Mouse (Mus musculus) forebrain, postnatal 0 days (tissue): Measurements from ENCODE around the gene Snx11. TPM values are rescaled to one million over a fixed set of nuclear protein-coding genes. Genes with fewer than 3 reads are reported as not detected.

Experiments used
- ATAC-seq: fragments of 200-750 bp; cut with Nextera tagmentation; 2 replicates; pipeline ENCODE4 v1.8.0; 2017; ENCODE audit warnings: mild to moderate bottlenecking, moderate library complexity
- DNase-seq: peaks from one replicate; pipeline ENCODE4 v3.0.0-alpha.2; 2015
- H3K27ac ChIP-seq: fragments of 300-500 bp; sonication (generic); 2 replicates; pipeline ENCODE4 v1.5.1; 2014; ENCODE audit warnings: low read depth, mild to moderate bottlenecking, antibody characterized with exemption, low read length, moderate library complexity, mixed read lengths
- H3K27me3 ChIP-seq: fragments of 300-500 bp; sonication (generic); 2 replicates; pipeline ENCODE4 v1.6.1; 2014; ENCODE audit warnings: mild to moderate bottlenecking, low read length, mixed read lengths; ENCODE audit not compliant: insufficient read depth
- H3K36me3 ChIP-seq: fragments of 300-500 bp; sonication (generic); 2 replicates; pipeline ENCODE4 v1.6.1; 2014; ENCODE audit warnings: mild to moderate bottlenecking, moderate library complexity; ENCODE audit not compliant: insufficient read depth
- H3K4me1 ChIP-seq: fragments of 300-500 bp; sonication (generic); 2 replicates; pipeline ENCODE4 v1.6.1; 2014; ENCODE audit warnings: antibody characterized with exemption; ENCODE audit not compliant: insufficient read depth
- H3K4me2 ChIP-seq: fragments of 300-500 bp; sonication (generic); 2 replicates; pipeline ENCODE4 v1.6.1; 2014; ENCODE audit warnings: low read depth, mild to moderate bottlenecking, moderate library complexity
- H3K4me3 ChIP-seq: fragments of 300-500 bp; sonication (generic); 2 replicates; pipeline ENCODE4 v1.5.1; 2014; ENCODE audit warnings: low read depth, low read length, mixed read lengths
- H3K9ac ChIP-seq: fragments of 300-500 bp; sonication (generic); 2 replicates; pipeline ENCODE4 v1.6.1; 2014; ENCODE audit warnings: mild to moderate bottlenecking
- H3K9me3 ChIP-seq: fragments of 300-500 bp; sonication (generic); 2 replicates; pipeline ENCODE4 v1.6.1; 2016; ENCODE audit warnings: low read length
- CTCF ChIP-seq: sonication (generic); IDR thresholded peaks from 2 replicates; pipeline ENCODE4 v1.5.1; 2016; ENCODE audit warnings: antibody characterized with exemption, control low read depth, low read depth
- WGBS: fragments of 180-500 bp; shearing (Covaris S2); extraction: QIAGEN DNeasy Blood & Tissue Kit; methylation state at CpG from one replicate; pipeline ENCODE4 v1.1.7; 2014; 5-methylcytosine and 5-hydroxymethylcytosine counted together
- polyA plus RNA-seq: library from polyadenylated mRNA; unstranded; fragments of >200 nt; fragmentation: Nextera tagmentation; extraction: Ambion mirVana; gene quantifications from 2 replicates; pipeline ENCODE4 v1.2.1, GENCODE M21; 2015
- total RNA-seq: library from RNA; depleted of rRNA; stranded (reverse); fragments of >200 nt; gene quantifications from 2 replicates; pipeline ENCODE4 v1.2.3, GENCODE M21; 2014; rRNA removed

Gene Snx11
- total RNA-seq = 59.2 and 68.8 TPM in 2 replicates
- 32.7 and 37.1 TPM in 2 replicates for polyA plus RNA-seq

GRCm38 (mm10) chr11:96776968-96777962 lies at the start of gene Snx11:
Snx11 (minus strand) TSS chr11:96777559.
- WGBS = 2% methylated on average over 59 of the region's 59 CpGs
- Histone ChIP-seq H3K9ac (peak within 1 kb of the TSS; percentile 62), H3K4me1 (0 out of 2 replicates have a peak, but pooled peaks cover 4% of the 10 kb centered on the region), H3K27me3 (no peaks in the 10 kb centered on the region), H3K4me2 (peak within 1 kb of the TSS; percentile 80), H3K4me3 (peak within 1 kb of the TSS; percentile 69), H3K9me3 (no peaks in the 10 kb centered on the region), H3K36me3 (peaks cover 8% of the 10 kb centered on the region), H3K27ac (peak within 1 kb of the TSS; percentile 74)
- ATAC-seq (peak; percentile 98), DNase-seq (peak; percentile 97)
- peak; percentile 77 for TF ChIP-seq CTCF

DNA sequence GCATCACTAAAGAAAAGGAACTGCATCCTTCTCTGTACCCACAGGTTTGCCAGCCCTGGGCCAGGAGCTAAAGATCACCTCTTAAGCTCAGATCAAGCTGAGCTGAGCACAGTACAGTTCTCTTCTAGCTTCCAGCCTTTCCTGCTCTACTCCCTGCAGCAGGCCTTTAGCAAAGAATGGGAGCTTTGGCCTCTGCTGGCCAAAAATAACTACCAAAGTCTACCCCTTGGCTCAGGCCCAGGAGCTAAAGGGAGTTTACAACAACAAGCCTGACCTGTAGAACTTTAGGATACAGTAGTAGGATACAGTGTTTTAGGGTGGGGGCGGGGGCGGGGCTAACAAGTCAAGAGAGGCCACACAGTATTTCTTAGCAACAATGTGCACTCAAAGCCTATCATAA lies 49.1 kb upstream of the Snx11 start:
- H3K36me3 ChIP-seq = peaks cover 21% of the 10 kb centered on the region
- DNase-seq (no peak), ATAC-seq (no peak)
- H3K27me3 ChIP-seq = no peaks in the 10 kb centered on the region
- H3K9ac ChIP-seq = peak overlapping the region; percentile 31; the same call in 1 of the 2 replicates
- H3K4me3 ChIP-seq = no peak overlapping the region
- H3K4me1 ChIP-seq = peaks cover 18% of the 10 kb centered on the region
- TF ChIP-seq CTCF = no peak
- no peak overlapping the region for H3K27ac ChIP-seq
- H3K9me3 ChIP-seq = no peaks in the 10 kb centered on the region
- WGBS = 81% methylated on average over 2 of the region's 2 CpGs
- peak overlapping the region; percentile 26 for H3K4me2 ChIP-seq

DNA sequence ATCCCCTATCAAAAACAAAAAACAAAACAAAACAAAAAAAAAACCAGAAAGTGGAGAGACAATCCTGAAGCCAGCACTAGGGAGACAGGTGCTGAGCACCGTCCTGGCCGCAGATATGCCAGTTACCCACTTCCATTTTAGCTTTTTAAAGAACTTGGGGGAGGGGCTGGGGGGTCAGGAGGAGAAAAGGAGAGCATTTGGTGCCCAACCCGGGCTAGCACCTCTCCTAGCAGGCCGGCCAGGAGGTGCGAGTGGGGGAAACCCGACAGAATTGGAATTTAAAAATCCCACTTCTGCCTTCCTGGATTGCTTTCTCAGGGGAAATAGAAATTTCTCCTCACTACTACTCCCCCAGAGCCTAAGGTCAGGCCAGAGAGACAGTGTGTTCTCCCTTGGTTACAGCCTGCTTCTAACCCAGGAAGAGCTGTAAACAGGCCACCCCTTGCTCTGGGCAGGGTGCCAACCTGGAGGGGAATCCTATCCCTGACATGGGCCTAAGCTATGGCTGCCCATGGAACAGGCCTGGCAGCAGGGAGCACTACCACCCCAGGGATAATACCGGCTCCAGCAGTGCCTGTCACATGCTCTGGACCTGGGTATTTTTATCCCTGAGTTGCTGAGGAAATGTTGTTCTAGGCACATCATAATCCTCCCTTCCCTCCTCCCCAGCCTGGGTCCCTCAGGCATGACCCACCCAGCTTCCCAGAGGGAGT lies 47.6 kb upstream of the Snx11 start:
- peak overlapping the region; percentile 28; the same call in 1 of the 2 replicates for H3K9ac ChIP-seq
- DNase-seq (peak; percentile 31), ATAC-seq (no peak)
- peak overlapping the region; percentile 90 for H3K4me2 ChIP-seq
- H3K4me3 ChIP-seq = no peak overlapping the region
- H3K27ac ChIP-seq = peak overlapping the region; percentile 72
- peaks cover 36% of the 10 kb centered on the region for H3K36me3 ChIP-seq
- H3K9me3 ChIP-seq = no peaks in the 10 kb centered on the region
- peaks cover 18% of the 10 kb centered on the region for H3K4me1 ChIP-seq
- no peak for TF ChIP-seq CTCF
- no peaks in the 10 kb centered on the region for H3K27me3 ChIP-seq
- WGBS = 25% methylated on average over 7 of the region's 7 CpGs

GRCm38 (mm10) chr11:96823880-96824782 lies 46.8 kb upstream of the Snx11 start:
- Histone ChIP-seq H3K9me3 (no peaks in the 10 kb centered on the region), H3K27ac (peak overlapping the region; percentile 72), H3K36me3 (peaks cover 44% of the 10 kb centered on the region), H3K27me3 (no peaks in the 10 kb centered on the region), H3K4me2 (peak overlapping the region; percentile 90), H3K9ac (peak overlapping the region; percentile 51), H3K4me3 (peak overlapping the region; percentile 48), H3K4me1 (peaks cover 18% of the 10 kb centered on the region)
- ATAC-seq (peak; percentile 96), DNase-seq (peak; percentile 85)
- WGBS = 0% methylated on average over 19 of the region's 26 CpGs
- TF ChIP-seq CTCF = no peak

DNA sequence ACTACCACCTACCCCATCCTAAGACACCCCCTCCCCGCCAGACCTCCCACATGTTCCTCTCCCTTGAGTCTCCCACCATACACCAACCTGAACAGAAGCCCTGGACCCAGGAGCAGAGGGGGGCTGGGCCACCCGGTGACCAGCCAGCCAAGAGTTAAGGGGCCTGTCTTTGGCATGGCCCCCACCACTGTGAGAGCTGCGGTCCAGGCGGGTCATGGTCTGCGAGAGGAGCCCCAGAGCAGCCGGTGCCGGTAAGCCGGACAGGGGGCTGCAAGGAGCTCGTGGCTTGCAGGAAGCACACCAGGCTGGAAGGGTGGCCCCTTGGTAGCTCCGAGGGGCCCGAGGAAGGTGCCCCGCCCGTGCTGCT lies 46.1 kb upstream of the Snx11 start:
- WGBS = 8% methylated on average over 13 of the region's 13 CpGs
- DNase-seq (no peak), ATAC-seq (peak; percentile 5; the same call in 1 of the 2 replicates)
- Histone ChIP-seq H3K4me2 (peak overlapping the region; percentile 90), H3K36me3 (peaks cover 51% of the 10 kb centered on the region), H3K27ac (peak overlapping the region; percentile 69), H3K9ac (peak overlapping the region; percentile 51), H3K9me3 (no peaks in the 10 kb centered on the region), H3K4me1 (peaks cover 15% of the 10 kb centered on the region), H3K27me3 (no peaks in the 10 kb centered on the region), H3K4me3 (peak overlapping the region; percentile 48)
- no peak for TF ChIP-seq CTCF
